Mouse (Mus musculus) erythroblast, embryonic 14.5 days (primary cell): ENCODE measurements around the gene Tomm22.

ENCODE experiments used
- GATA1 ChIP-seq: IDR thresholded peaks from 2 replicates; pipeline ENCODE4 v1.6.1; 2012; ENCODE audit warnings: low read length, inconsistent platforms, mixed read lengths
- TAL1 ChIP-seq: IDR thresholded peaks from 3 replicates; pipeline ENCODE4 v1.6.1; 2012; ENCODE audit warnings: low read length, inconsistent platforms, mixed read lengths

- TF ChIP-seq GATA1 = no peak
- no peak for TF ChIP-seq TAL1
These were observed 20.4 kb downstream of the Tomm22 start for GRCm38 (mm10) chr15:79691023-79691508.
